Mouse (Mus musculus) urinary bladder, adult 2 months (tissue): ENCODE results near the gene Chd5. TPM values are rescaled to one million over a fixed set of nuclear protein-coding genes. Genes with fewer than 3 reads are reported as not detected.
A peak's percentile ranks its signal among the peaks of the same experiment; 100 is the strongest.

Experiments used
- DNase-seq: peaks from one replicate; pipeline ENCODE4 v3.0.0; 2022; ENCODE audit warnings: low spot score
- polyA plus RNA-seq: library from polyadenylated mRNA; depleted of rRNA; stranded (reverse); fragments of >200 nt; gene quantifications from 2 replicates; pipeline ENCODE4 v1.2.3, GENCODE M21; 2012

The Chd5 gene
- polyA plus RNA-seq, 1 experiment = 0.55 TPM

DNA sequence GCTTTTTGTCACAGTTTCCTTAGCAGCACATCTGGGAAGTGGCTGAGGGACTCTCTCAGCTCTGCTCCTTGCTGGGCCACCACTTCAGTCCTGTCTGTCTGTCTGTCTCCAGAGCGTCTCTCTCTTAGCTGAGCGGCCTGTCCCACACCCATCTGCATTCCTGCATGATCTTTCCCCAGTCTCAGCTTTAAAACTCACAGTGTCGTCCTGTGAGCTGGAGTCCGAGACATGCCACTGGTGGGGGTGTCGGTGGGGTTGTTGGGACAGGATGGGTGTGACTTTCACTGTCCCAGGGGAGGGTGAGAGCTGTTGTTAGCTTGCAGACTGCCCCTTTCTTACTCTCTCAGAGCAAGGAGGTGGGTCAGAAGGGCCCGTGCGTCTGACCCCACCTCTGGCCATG is 17.2 kb downstream of the Chd5 start:
- DNase-seq = no peak

DNA sequence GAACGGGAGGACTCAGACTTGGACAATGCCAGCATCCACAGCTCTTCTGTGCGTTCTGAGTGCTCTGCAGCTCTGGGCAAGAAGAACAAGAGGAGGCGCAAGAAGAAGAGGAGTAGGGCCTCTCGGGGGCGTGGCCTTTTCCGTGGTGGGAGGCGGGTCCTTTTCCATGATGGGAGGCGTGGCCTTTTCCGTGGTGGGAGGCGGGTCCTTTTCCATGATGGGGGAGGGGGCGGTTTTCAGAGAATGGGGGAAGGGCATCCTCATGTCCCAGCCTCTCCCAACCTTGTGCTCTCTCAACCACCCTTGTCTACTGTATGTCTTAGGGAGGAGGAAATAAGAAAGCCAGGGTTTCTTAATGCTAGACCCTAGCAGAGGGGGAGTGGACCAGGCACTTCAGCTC is 21.2 kb downstream of the Chd5 start:
- DNase-seq = no peak

DNA sequence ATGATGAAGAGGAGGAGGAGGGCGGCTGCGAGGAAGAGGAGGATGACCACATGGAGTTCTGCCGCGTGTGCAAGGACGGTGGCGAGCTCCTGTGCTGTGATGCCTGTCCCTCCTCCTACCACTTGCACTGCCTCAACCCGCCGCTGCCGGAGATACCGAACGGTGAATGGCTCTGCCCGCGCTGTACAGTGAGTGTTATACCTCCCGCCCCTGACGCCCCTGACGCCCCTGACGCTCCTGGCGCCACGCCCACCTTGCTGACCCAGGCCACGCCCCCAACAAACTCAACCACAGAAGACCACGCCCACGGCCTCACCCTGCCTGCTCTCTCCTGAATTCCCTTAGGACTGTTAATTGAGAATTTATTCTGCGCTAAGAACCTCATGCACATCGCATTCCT is 22.4 kb downstream of the Chd5 start:
- no peak for DNase-seq

GRCm38 (mm10) chr4:152362180-152362579 is 23.7 kb downstream of the Chd5 start:
- DNase-seq = no peak

- no peak for DNase-seq
These were observed 26.8 kb downstream of the Chd5 start for GRCm38 (mm10) chr4:152365228-152365627.

GRCm38 (mm10) chr4:152382528-152383252 is 44.2 kb downstream of the Chd5 start:
- no peak for DNase-seq

DNA sequence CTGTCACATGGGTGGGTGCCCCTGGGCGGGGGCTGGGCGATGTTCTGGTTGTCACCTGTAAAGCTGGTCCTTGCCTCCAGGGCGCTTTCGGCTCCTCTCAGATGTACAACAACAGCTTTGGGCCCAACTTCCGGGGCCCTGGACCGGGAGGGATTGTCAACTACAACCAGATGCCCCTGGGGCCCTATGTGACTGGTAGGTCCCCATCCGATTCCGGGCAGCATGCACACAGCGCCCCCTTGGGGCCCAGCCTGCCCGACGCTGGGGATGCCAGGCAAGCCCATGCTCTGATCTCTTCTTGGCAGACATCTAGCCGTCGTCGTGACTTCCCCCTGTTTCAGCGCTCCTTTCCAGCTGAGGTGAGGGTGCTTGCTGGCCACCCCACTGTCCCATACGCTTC is 47.2 kb downstream of the Chd5 start:
- DNase-seq = no peak

DNA sequence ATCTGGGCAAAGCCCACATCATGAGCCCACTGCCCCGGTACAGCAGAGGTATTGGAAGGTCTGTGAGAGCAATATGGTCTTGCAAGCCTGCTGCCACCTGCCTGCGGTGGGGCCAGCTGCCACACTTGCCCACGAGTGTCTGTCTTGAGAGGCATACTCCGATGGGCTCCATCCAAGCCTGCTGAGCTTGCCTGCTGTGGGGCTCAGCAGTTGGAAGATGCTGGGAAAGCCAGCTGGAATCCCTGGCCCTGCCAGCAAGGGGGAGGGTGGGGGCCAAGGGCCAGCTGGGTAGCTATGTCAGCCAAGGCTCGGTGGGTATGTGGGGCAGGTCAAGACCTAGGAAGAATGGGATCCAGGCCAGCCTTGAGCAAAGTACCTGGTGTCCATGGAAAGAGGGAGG is 53.7 kb downstream of the Chd5 start:
- no peak for DNase-seq

DNA sequence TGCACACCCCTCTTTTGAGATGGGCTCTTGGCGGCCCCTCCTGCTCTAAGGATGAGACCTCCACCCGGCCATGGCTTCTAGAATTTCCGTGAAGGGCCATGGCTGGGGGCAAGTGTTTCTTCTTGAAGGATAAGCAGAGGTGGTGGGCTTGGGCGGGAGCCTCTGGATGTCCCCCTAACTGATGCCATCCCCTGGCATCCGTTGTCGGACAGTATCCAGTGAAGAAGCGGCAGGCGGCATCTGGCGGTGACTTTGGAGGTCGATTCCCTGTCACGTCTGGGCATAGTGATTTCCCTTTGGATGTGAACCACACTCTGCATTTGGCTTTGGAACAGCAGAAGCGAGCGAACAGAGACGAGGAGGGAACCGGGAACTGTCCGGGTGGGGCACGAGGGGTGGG is 54.2 kb downstream of the Chd5 start:
- no peak for DNase-seq

DNA sequence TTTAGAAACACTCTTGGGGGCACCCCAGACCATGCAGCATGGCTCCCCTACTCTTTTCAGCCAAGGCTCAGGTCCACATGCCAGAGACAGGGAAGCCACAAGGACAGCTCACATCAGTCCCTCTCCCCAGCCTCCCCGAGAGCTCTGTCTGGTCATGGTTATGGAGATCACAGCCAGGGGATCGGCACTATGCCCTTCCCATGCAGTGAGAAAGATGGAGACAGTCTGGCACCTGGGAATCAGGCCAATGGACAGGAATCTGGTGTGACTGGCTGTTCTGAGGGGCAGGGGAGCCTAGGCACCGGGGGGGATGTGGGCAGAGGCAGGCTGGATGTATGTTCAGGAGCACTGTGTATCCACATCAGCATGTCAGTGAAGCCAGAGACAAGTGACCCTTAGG is 60.5 kb downstream of the Chd5 start:
- DNase-seq = no peak

- no peak for DNase-seq
These were observed 66.7 kb downstream of the Chd5 start for GRCm38 (mm10) chr4:152405143-152405542.

DNA sequence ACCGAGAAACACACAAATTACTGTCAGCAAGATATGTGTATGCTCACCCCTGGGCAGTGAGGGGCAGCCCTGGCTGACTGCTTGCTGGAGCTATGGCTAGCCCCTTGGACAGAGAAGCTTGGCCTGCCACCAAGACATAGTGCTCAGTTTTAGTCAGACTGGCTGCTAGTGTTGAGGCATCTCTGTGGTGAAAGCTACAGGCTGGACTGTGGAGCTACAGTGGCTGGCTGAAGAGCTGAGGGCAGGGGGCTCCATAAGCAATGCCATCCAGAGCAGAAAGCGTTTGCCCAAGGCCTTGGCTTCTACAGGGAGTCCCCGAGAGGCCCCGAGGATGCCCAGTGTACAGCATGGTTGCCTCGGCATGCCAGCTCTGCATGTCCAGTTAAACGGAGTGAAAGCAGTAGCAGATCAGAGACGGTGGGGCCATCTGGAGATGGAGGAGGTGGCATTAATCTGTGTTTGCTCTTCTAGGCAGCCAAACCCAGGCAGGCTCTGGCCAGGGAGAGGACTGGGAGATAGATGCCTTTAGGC is 67.3 kb downstream of the Chd5 start:
- no peak for DNase-seq

DNA sequence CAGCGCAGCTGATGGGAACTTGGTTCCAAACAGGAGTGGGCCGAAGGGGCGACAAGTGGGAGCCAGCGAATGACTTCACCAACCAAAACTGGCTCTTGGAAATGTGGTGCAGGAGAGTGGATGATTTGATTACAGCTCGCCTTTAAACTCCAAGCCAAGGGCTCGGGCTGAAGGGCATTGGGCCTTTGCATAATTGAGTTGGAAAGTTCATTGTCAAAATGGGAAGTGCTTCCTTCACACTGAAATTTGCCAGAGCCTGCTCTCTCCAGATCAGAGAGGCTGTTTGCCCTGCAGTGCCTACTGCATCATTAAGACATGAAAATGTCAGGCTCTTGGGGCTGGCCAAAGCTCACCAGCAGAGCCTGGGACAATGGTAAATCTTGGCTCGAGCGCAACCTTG is 68.1 kb downstream of the Chd5 start:
- no peak for DNase-seq

GRCm38 (mm10) chr4:152410961-152411360 is 72.5 kb downstream of the Chd5 start:
- no peak for DNase-seq

DNA sequence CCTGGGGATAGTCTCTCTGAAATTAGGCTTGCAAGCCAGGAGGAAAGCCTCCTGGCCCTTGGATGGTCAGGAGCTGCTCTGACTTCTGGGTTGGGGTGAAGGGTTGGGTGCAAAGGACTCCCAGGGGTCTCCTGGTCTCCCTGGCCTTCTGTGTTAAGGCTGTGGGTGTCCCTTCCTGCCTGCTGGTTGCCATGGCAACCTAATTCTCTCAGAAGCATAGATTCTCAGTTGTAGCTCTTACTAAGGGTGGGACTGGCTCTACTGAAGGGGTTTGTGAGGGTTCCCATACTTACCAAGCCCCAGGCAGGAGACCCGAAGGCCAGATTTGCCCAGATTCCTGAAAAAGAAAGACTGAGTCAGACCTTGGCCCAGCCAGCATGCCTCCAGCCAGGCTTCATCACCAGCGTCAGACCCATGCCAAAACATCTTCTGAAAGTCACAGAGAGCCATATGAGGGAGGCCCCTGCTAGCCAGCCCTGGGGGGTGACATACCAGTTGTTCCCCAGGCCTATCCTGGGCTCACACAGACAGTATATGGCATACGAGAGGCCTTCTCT is 74.2 kb downstream of the Chd5 start:
- DNase-seq = no peak

GRCm38 (mm10) chr4:152418229-152419060 is 80.0 kb downstream of the Chd5 start:
- DNase-seq = no peak

GRCm38 (mm10) chr4:152423576-152423975 is 85.1 kb downstream of the Chd5 start:
- DNase-seq = no peak

GRCm38 (mm10) chr4:152424341-152424740 is 85.9 kb downstream of the Chd5 start:
- no peak for DNase-seq

DNA sequence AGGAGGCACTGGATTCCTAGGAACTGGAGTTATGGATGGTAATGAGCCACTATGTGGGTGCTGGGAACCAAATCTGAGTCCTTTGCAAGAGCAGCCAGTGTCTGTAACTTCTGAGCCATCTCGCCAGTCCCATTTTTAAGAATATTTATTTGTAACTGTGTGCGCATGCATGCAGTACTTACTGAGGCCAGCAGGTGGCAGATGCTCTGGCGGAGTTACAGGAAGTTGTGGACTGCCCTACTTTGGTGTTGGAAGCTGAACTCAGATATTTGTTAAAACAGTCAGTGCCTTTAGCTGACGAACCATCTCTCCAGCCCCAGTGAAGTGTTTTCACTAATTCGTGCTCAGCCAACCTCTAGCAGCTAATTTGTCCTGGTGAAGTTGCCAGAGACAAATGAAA is 86.5 kb downstream of the Chd5 start:
- no peak for DNase-seq

GRCm38 (mm10) chr4:152428259-152428658 is 89.8 kb downstream of the Chd5 start:
- DNase-seq = no peak

DNA sequence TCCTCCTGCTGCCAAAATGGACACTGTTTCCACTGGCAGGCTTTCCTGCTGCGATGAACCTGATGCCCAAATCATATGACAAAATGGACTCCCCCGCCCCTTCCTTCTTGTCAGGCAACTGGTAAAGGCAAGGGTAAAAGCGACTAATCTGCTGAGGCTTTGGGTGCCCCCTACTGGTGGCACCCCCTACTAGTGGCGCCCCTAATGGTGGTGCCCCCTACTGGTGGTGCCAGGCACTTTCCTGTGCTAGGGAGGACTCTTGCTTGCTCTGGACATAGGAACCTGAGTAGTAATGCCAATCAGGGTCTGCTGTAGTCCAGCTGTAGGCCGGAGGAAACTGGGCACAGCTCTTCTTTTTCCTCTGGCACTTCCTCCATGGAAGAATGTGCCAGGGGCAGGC is 93.9 kb downstream of the Chd5 start:
- DNase-seq = no peak

- DNase-seq = peak; percentile 71
These were observed 96.4 kb downstream of the Chd5 start for GRCm38 (mm10) chr4:152434836-152435235.

GRCm38 (mm10) chr4:152435255-152435654 is 96.8 kb downstream of the Chd5 start:
- peak; percentile 60 for DNase-seq
